Mouse (Mus musculus) testis, adult 2 months (tissue): ENCODE results near the gene Lgsn. TPM values are rescaled to one million over a fixed set of nuclear protein-coding genes. Genes with fewer than 3 reads are reported as not detected.

ENCODE experiments used
- H3K27ac ChIP-seq: fragments of 200-500 bp; 2 replicates; pipeline ENCODE4 v1.5.1; 2012; ENCODE audit warnings: low read depth, low read length; ENCODE audit not compliant: control insufficient read depth, insufficient read depth
- H3K27me3 ChIP-seq: fragments of 200-500 bp; 2 replicates; pipeline ENCODE4 v1.6.1; 2012; ENCODE audit warnings: mild to moderate bottlenecking, low read length, moderate library complexity; ENCODE audit not compliant: control insufficient read depth, insufficient read depth
- H3K36me3 ChIP-seq: fragments of 200-500 bp; 2 replicates; pipeline ENCODE4 v1.6.1; 2012; ENCODE audit warnings: mild to moderate bottlenecking, low read length; ENCODE audit not compliant: control insufficient read depth, insufficient read depth
- H3K4me1 ChIP-seq: fragments of 200-500 bp; 2 replicates; pipeline ENCODE4 v1.6.1; 2012; ENCODE audit warnings: low read length; ENCODE audit not compliant: control insufficient read depth, insufficient read depth
- H3K4me3 ChIP-seq: fragments of 200-500 bp; 2 replicates; pipeline ENCODE4 v1.5.1; 2012; ENCODE audit warnings: low read depth, mild to moderate bottlenecking, low read length, moderate library complexity, mixed read lengths; ENCODE audit not compliant: control insufficient read depth
- CTCF ChIP-seq: fragments of 200-500 bp; IDR thresholded peaks from 2 replicates; pipeline ENCODE4 v1.5.1; 2012; ENCODE audit warnings: low read depth, mild to moderate bottlenecking, inconsistent platforms, low read length, moderate library complexity; ENCODE audit not compliant: control insufficient read depth, insufficient read depth, insufficient replicate concordance
- POLR2A ChIP-seq: fragments of 200-500 bp; IDR thresholded peaks from 2 replicates; pipeline ENCODE4 v1.6.1; 2012; ENCODE audit warnings: low read depth, mild to moderate bottlenecking, inconsistent platforms, low read length, moderate library complexity; ENCODE audit not compliant: control insufficient read depth
- polyA plus RNA-seq: library from polyadenylated mRNA; depleted of rRNA; stranded (reverse); fragments of >200 nt; gene quantifications from 2 replicates; pipeline ENCODE4 v1.2.3, GENCODE M21; 2012; rRNA removed

Lgsn gene
- polyA plus RNA-seq, 1 experiment = 0.11 TPM

- Histone ChIP-seq H3K4me3 (peak overlapping the region; percentile 54), H3K27me3 (no peaks in the 10 kb centered on the region), H3K27ac (no peak overlapping the region), H3K36me3 (no peaks in the 10 kb centered on the region), H3K4me1 (peaks cover 3% of the 10 kb centered on the region; the same call in 1 of the 2 replicates)
- TF ChIP-seq CTCF (no peak), POLR2A (no peak)
Measured at GRCm38 (mm10) chr1:31220599-31221250, 44.5 kb downstream of the Lgsn start.

GRCm38 (mm10) chr1:31222564-31222963 lies 46.4 kb downstream of the Lgsn start, which contains the start of the genes 4931428L18Rik and Pih1d3:
Gene 4931428L18Rik, minus strand, starts transcription at chr1:31222684.
Gene Pih1d3, plus strand, starts transcription at chr1:31222838.
- H3K4me3 ChIP-seq = peak within 1 kb of the TSS; percentile 95
- TF ChIP-seq CTCF = no peak
- TF ChIP-seq POLR2A = peak; percentile 41; the same call in 1 of the 2 replicates

GRCm38 (mm10) chr1:31233319-31234036 lies 57.3 kb downstream of the Lgsn start:
- Histone ChIP-seq H3K4me1 (no peaks in the 10 kb centered on the region), H3K27me3 (no peaks in the 10 kb centered on the region), H3K36me3 (no peaks in the 10 kb centered on the region), H3K4me3 (no peak overlapping the region), H3K27ac (no peak overlapping the region)
- TF ChIP-seq CTCF = no peak
- no peak for TF ChIP-seq POLR2A

More at GRCm38 (mm10) chr1:31222564-31222963, 46.4 kb downstream of the Lgsn start, which contains the start of the genes 4931428L18Rik and Pih1d3:
- Histone ChIP-seq H3K27ac (peak within 1 kb of the TSS; percentile 97), H3K4me1 (peaks cover 3% of the 10 kb centered on the region; the same call in 1 of the 2 replicates), H3K36me3 (no peaks in the 10 kb centered on the region), H3K27me3 (no peaks in the 10 kb centered on the region)

Other genes starting within 250 kb of the Lgsn start
- 0.21 and 0.26 TPM in 2 replicates for gene AC153137.1, start 198.4 kb upstream of the Lgsn start, polyA plus RNA-seq
- 122 and 124 TPM in 2 replicates for gene 4931428L18Rik, start 46.3 kb downstream of the Lgsn start, polyA plus RNA-seq
- gene Pih1d3, start 46.4 kb downstream of the Lgsn start, polyA plus RNA-seq = 3.7 and 5.2 TPM in 2 replicates